Mouse (Mus musculus) mesoderm, embryonic 11.5 days (tissue): ENCODE measurements around the gene Gng12.

Experiments
- DNase-seq: peaks from one replicate; pipeline ENCODE4 v3.0.0-alpha.2; 2012; ENCODE audit warnings: low read depth, low spot score

The Gng12 gene

DNA sequence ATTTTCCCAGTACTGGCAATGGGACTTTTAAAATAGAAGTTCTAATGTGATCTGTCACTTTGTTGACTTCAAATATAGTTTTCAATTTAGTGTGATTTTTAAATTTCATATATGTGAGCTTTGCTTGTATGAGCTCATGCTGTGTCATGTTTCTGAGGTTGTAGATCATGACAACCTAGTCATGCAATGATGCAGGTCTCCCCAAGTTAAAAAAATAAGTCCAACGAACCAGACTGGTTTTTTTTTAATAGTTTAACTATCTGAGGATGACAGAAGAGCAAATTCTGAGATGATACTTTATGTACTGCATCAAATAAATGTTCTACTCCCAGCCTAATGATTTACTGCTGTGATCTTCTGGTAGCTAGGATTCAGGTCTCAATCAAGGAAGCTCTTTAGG lies 153.9 kb downstream of the Gng12 start:
- no peak for DNase-seq

DNA sequence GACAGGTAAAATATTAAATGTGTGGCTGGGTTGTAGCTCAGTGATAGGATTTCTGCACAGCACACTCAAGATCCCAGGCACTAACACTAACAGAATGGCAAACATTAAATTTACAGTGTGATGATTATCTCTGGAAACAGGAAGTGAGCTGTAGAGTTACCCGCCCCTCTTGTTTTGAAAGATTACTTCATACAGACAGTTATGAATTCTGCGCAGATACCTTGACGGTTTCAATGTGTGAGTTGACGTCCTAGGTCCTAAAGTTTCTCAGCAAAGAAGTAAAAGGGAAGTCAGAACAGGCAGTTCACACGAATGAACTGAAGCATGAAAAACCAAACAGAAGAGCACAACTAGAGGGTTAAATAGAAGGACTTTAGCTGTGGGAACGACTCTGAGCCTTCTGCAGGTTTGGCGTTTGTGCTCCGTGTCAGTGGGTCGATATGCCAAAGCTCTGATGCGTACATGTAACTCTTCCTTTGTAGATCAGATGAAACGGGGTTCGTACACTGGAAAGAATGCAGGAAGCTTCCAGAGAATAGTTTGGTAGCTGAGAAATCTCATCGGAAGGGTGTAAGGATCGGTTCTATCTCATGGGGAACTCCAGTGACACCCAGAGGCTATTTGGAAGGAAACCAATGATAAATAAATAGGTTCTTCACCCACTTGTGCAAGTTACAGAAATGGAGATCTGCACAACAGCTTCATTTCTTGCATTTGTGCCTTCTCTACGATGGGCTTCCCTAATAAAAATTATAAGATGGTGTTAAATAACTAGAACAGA lies 160.1 kb downstream of the Gng12 start:
- no peak for DNase-seq

DNA sequence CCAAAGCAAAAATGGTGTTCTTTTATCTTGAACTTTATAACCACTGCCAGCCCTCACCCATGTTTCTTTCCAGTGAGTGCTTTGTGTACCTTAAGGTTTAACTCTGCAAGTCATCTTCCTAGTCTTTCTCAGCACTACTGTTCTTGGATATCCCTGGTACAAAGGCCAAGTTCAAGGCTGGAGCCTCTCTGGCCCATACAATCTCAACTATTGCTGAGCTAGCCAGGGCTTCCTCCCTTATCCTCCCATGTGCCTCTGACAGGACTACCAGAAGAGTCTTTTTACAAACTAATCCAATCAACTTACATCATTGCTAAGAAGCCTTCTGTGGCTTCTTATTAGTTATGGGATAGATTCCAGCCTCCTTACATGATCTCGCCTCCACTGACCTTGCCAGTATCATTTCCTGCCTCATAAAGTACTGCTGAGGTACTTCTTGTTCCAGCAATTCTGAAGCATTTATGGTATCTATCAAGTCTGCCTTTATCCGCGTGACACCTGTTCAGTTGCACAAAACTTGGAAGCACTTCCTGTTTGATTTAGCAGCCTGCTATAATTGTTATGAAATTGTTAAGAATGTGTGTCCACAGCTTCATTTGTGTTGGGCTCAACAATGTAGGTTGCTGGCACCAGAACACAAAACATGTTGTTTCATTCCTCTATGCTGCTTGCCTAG lies 160.8 kb downstream of the Gng12 start:
- no peak for DNase-seq

DNA sequence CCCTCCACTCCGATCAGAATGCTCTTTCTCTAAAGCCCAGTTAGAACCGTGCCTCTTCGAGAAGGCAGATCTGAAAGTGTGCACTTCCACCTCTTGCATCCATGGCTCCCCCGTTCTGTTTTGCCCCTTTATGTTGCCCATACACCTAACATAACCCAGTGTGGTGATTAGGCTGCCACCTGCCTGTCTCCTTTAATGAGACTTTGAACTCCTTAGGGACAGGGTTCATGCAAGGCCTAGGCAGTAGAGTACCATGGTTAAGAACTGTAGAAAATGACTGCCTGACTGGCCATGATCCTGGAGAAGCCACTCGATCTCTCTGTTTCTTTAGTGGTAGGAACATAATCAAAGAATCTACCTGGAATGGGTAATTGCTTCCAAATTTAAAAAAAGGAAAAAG lies 161.4 kb downstream of the Gng12 start:
- DNase-seq = no peak

DNA sequence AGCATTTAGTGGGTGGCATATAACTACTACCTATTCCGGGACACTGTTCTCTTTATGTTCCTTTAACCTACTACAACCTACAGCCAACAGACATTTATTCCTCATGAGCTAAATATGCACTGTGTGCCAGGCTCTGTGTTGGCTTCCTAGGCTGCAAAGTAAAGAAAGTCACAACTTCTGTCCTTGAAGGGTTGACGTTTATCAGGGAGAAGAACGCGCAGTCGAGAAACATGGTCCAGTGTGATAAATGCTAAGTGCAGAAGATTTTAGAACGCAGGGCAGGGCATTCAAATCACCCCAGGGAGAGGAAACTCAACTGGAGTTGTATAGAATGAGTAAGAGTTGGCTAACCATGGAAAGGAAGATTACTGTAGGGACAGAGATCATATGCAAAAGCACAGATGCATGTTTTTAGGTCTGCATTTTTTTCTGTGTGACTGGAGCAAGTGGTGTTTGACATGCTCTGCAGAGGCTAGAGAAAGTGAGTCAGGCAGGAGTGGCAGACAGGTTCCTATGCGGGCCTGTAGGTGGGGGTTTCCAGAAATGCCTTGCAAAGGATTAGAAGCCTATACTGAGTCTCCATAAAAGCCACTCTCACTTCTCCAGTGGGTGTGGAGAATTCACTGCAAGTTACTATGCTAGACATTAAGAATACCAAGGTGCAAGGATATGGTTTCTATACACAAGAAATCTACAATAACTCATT lies 161.9 kb downstream of the Gng12 start:
- no peak for DNase-seq

DNA sequence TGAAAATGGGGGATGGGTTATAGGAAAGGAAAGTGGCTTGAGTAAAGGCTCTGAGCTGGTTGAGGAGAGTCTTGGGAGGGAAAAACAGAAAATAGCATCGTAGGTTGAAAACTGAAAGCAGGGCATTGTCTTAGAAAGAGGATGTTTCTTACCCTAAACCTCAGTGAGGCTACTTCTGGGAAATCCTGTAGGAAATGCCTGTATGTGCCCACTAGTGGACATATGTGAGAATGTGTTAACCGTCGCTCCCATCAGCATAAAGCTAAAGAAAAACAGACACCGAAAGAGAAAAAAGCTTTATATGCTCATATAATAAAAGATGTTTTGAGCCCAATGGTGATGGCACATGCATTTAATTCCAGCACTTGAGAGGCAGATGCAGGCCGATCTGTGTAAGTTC lies 163.9 kb downstream of the Gng12 start:
- DNase-seq = no peak

DNA sequence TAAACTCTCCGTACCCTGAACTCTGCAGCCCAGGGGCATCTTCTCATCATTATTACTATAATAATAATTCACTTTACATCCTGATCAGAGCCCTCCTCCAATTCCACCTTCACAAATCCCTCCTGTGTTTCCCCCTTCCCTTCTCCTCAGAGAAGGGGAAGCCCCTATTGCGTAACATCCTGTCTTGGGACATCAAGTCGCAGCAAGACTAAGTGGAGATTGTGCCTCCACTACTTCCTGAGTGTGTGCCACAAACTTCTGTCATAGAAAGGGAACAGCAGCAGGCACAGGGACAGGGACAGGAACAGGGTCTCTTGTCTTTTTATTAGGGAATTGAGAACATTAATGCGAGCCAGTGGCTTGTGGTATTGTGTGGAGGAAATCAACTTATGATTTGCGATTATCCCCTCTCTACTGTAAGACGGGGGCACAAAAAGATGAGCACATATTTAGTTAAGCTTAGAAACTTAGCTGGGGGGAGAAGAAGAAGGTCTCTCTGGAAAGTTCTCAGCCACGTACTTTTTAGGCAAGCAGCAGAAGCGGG lies 173.1 kb downstream of the Gng12 start:
- no peak for DNase-seq

DNA sequence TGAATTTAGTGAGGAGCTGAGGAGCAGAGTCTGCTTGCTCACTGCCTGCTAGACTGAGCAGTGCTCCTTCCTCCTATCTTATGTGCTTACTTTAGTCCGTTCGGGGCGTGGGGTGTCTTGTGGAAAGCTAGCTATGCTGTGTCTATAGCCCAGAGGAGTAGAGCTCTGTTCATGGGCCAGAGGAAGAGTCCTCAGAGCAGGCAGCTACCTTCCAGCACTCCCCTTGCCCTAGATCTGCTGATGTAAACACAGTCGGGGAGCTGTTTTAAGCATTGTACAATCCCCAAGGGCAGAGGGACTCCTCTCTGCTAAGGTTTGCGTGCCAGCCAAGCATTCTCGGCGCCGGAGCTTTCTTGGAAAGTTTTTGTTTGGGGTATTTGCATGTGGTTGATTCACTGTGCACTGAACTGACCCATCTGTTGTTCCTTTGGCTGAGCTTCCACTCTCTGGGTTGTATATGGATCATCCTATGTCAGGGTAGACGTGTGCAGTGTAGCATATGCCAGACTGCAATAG lies 173.7 kb downstream of the Gng12 start:
- DNase-seq = no peak
